Mouse (Mus musculus) lung, embryonic 14.5 days (tissue): Measurements from ENCODE around the gene Hhipl2. TPM values are rescaled to one million over a fixed set of nuclear protein-coding genes. Genes with fewer than 3 reads are reported as not detected.

Source experiments
- ATAC-seq: fragments of 200-750 bp; cut with Nextera tagmentation; 2 replicates; pipeline ENCODE4 v1.8.0; 2017; ENCODE audit warnings: mild to moderate bottlenecking, moderate TSS enrichment, moderate library complexity; ENCODE audit not compliant: insufficient read depth
- DNase-seq: peaks from one replicate; pipeline ENCODE4 v3.0.0-alpha.2; 2015
- H3K27ac ChIP-seq: fragments of 300-500 bp; sonication (generic); 2 replicates; pipeline ENCODE4 v1.5.1; 2014; ENCODE audit warnings: low read depth, mild to moderate bottlenecking, moderate library complexity
- H3K27me3 ChIP-seq: fragments of 300-500 bp; sonication (generic); 2 replicates; pipeline ENCODE4 v1.6.1; 2014; ENCODE audit warnings: low read length, control low read depth; ENCODE audit not compliant: insufficient read depth
- H3K36me3 ChIP-seq: fragments of 300-500 bp; sonication (generic); 2 replicates; pipeline ENCODE4 v1.6.1; 2014; ENCODE audit warnings: control low read depth; ENCODE audit not compliant: insufficient read depth
- H3K4me1 ChIP-seq: fragments of 300-500 bp; sonication (generic); 2 replicates; pipeline ENCODE4 v1.6.1; 2014; ENCODE audit warnings: antibody characterized with exemption, control low read depth; ENCODE audit not compliant: insufficient read depth
- H3K4me2 ChIP-seq: fragments of 300-500 bp; sonication (generic); 2 replicates; pipeline ENCODE4 v1.6.1; 2014; ENCODE audit warnings: mild to moderate bottlenecking
- H3K4me3 ChIP-seq: fragments of 300-500 bp; sonication (generic); 2 replicates; pipeline ENCODE4 v1.5.1; 2014; ENCODE audit warnings: low read depth, low read length
- H3K9ac ChIP-seq: fragments of 300-500 bp; sonication (generic); 2 replicates; pipeline ENCODE4 v1.6.1; 2014
- H3K9me3 ChIP-seq: fragments of 300-500 bp; sonication (generic); 2 replicates; pipeline ENCODE4 v1.6.1; 2016; ENCODE audit warnings: low read depth, low read length, control low read depth
- CTCF ChIP-seq: IDR thresholded peaks from 2 replicates; pipeline ENCODE4 v1.5.1; 2016; ENCODE audit warnings: antibody characterized with exemption, low read depth
- WGBS: fragments of 180-500 bp; shearing (Covaris S2); extraction: QIAGEN DNeasy Blood & Tissue Kit; methylation state at CpG from one replicate; pipeline ENCODE4 v1.1.7; 2014; 5-methylcytosine and 5-hydroxymethylcytosine counted together
- polyA plus RNA-seq: library from polyadenylated mRNA; unstranded; fragments of >200 nt; fragmentation: Nextera tagmentation; extraction: Ambion mirVana; gene quantifications from 2 replicates; pipeline ENCODE4 v1.2.1, GENCODE M21; 2014

Hhipl2 gene
- polyA plus RNA-seq, 1 experiment from 2014 or later: 0.14 TPM

DNA sequence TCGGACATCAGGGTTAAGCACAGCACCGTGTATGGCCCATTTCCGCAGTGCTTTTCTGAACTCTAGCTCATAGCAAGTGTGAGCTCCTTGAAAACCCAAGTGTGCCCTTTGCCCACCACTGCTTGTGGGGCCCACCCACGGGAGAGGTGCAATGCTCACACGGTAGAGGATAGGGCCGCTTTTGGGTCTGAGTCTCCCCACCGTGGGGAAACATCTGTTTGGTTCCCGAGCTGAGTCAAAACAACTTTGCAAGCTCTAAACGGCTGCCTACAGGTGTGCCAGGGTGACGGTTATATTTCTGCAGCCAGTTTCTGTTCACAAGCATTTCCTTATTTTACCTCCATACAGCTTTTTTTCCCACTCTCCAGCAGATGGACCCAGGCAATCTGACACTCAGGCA lies 2.3 kb downstream of the Hhipl2 start:
- Histone ChIP-seq H3K27me3 (no peaks in the 10 kb centered on the region), H3K27ac (no peak overlapping the region), H3K4me1 (no peaks in the 10 kb centered on the region), H3K36me3 (no peaks in the 10 kb centered on the region), H3K9ac (no peak overlapping the region), H3K9me3 (no peaks in the 10 kb centered on the region), H3K4me2 (no peak overlapping the region), H3K4me3 (no peak overlapping the region)
- 84% methylated on average over 10 of the region's 10 CpGs for WGBS
- ATAC-seq: no peak
- TF ChIP-seq CTCF: no peak
- DNase-seq: no peak

DNA sequence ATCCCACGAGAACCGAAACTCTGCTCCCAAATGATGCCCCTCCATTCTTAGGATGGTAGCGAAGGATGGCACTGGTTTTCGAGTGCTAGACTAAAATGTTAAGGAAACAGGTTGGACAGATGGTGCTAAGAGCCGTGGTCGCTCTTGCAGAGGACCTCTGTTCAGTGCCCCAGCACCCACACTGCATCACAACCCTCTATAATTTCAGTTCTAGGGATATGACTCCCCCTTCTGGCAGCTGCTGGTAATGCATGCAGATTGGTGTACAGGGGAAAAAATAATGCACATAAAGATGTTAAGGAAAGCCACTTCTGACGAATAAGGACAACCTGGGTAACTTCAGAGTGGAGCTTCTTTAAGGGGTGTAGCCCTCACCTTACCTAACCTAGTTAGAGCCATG lies 6.1 kb downstream of the Hhipl2 start:
- H3K9me3 ChIP-seq: no peaks in the 10 kb centered on the region
- DNase-seq: no peak
- ATAC-seq: no peak
- no peaks in the 10 kb centered on the region for H3K36me3 ChIP-seq
- H3K27ac ChIP-seq: no peak overlapping the region
- H3K4me3 ChIP-seq: no peak overlapping the region
- H3K4me2 ChIP-seq: no peak overlapping the region
- H3K4me1 ChIP-seq: no peaks in the 10 kb centered on the region
- 93% methylated on average over 7 of the region's 7 CpGs for WGBS
- no peaks in the 10 kb centered on the region for H3K27me3 ChIP-seq
- no peak overlapping the region for H3K9ac ChIP-seq
- TF ChIP-seq CTCF: peak; percentile 45

DNA sequence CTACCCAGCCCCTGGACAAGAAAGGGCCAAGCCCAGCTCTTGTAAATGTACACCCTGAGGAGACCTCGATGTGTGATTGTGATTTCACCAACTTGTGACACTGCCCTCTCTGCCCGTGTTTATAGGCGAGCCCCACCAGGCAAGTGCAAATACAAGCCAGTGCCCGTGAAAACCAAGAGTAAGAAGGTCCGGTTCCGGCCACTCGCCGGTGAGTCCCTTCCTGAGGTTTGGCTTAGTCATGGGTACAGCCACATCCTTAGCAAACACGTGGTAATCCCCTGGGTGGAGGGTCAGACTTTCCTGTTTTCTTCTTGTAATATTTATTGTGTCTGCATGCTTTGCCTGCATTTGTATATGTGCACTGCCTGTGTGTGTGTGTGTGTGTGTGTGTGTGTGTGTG lies 16.9 kb downstream of the Hhipl2 start:
- no peak overlapping the region for H3K27ac ChIP-seq
- 87% methylated on average over 9 of the region's 9 CpGs for WGBS
- DNase-seq: no peak
- H3K27me3 ChIP-seq: no peaks in the 10 kb centered on the region
- no peak overlapping the region for H3K4me3 ChIP-seq
- no peaks in the 10 kb centered on the region for H3K9me3 ChIP-seq
- H3K9ac ChIP-seq: no peak overlapping the region
- H3K4me2 ChIP-seq: no peak overlapping the region
- H3K4me1 ChIP-seq: no peaks in the 10 kb centered on the region
- TF ChIP-seq CTCF: no peak
- H3K36me3 ChIP-seq: no peaks in the 10 kb centered on the region
- no peak for ATAC-seq

DNA sequence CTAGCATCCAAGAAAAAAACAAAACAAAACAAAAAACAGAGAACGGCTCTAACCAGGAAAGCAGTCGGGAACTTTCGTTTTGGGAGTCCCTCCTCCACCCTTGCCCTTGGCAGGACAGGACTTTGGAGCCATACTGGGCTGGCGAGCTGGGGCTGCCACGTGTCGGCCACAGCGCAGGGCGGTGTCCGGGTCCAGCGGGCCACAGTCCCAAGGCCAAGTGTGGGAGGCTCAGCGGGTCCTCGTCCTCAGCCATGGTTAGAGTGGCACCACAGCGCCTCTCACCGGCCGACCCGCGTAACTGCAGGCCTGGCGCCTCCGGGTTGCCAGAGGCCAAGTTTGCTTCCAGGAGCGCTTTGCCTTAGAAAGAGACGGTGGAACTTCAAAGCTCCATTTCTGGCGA lies 21.0 kb downstream of the Hhipl2 start:
- no peak overlapping the region for H3K9ac ChIP-seq
- WGBS: 27% methylated on average over 22 of the region's 22 CpGs
- peak overlapping the region; percentile 19 for H3K4me3 ChIP-seq
- no peaks in the 10 kb centered on the region for H3K4me1 ChIP-seq
- ATAC-seq (peak; percentile 48), DNase-seq (peak; percentile 63)
- H3K27ac ChIP-seq: no peak overlapping the region
- peak overlapping the region; percentile 45 for H3K4me2 ChIP-seq
- H3K36me3 ChIP-seq: no peaks in the 10 kb centered on the region
- no peaks in the 10 kb centered on the region for H3K27me3 ChIP-seq
- H3K9me3 ChIP-seq: no peaks in the 10 kb centered on the region
- TF ChIP-seq CTCF: peak; percentile 80

DNA sequence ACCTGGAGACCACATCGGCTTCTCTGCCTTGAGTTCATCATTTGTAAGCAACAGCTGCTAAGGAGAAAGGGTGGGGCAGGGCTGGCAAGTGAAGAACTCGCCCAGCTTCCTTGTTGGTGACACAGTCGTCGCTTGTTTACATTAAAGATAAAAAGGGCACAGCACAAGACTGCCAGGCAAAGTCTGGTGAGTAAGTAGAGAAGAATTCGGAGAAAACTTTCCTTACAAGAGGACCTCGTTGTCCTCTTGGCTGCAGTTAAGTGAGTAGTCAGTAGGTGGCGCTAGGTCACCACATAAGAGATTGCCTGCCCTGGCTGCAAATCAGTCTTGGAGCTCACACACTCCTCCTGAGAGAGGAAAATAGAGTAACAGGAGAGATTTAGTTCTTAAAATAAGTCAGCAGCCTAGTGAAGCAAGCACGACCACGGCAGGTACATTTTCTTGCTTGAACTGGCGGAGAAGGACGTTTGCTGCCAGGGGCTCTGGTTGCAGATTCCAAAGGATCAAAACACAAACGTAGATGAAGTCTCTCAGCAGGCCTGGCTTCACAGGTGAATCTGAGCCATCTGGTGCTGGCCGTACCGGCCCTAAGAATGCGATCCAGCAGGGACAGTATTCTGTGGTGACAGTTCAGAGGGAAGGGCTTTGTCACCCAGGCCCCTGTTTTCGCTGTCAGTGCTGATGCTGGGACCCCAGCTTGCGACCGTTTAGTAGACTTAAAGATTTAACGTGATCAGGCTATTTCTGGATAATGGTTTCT lies 24.2 kb downstream of the Hhipl2 start:
- H3K9me3 ChIP-seq: no peaks in the 10 kb centered on the region
- H3K27ac ChIP-seq: no peak overlapping the region
- WGBS: 22% methylated on average over 19 of the region's 19 CpGs
- peak; percentile 94 for TF ChIP-seq CTCF
- no peak overlapping the region for H3K9ac ChIP-seq
- no peak overlapping the region for H3K4me3 ChIP-seq
- no peaks in the 10 kb centered on the region for H3K36me3 ChIP-seq
- H3K27me3 ChIP-seq: no peaks in the 10 kb centered on the region
- no peak overlapping the region for H3K4me2 ChIP-seq
- H3K4me1 ChIP-seq: no peaks in the 10 kb centered on the region
- peak; percentile 97 for DNase-seq
- ATAC-seq: peak; percentile 62; the same call in 1 of the 2 replicates

DNA sequence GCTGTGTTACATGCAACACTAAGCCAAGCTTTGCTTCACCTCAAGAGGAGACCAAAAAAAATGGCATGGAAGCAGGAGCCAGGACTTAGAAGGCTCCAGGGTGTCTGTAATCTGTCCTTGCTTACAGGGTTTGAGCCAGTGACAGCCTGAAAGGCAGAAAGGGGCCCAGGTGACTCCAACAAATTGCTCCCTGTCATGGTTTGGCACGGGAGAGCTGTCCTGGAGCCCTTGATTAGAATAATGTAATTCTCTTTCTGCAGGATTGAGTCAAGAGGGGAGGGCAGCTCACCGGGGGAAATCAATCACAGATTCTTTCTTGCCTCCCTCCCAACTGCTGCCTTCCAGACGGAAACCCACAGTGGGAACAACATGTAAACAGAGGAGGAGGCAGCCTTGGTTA lies 35.1 kb downstream of the Hhipl2 start:
- DNase-seq: peak; percentile 15
- no peak overlapping the region for H3K9ac ChIP-seq
- H3K4me3 ChIP-seq: no peak overlapping the region

More for the DNA sequence above, 35.1 kb downstream of the Hhipl2 start:
- Histone ChIP-seq H3K27ac (no peak overlapping the region), H3K4me1 (no peaks in the 10 kb centered on the region), H3K27me3 (no peaks in the 10 kb centered on the region), H3K9me3 (0 out of 2 replicates have a peak, but pooled peaks cover 5% of the 10 kb centered on the region), H3K4me2 (no peak overlapping the region), H3K36me3 (no peaks in the 10 kb centered on the region)
- no peak for ATAC-seq
- no peak for TF ChIP-seq CTCF
- WGBS: 20% methylated on average over 3 of the region's 3 CpGs

Other genes with a start within 250 kb of the Hhipl2 start
- 7.8 and 9.1 TPM in 2 replicates for gene Disp1, start 196.7 kb upstream of the Hhipl2 start, polyA plus RNA-seq
- gene Aida, start 121.6 kb upstream of the Hhipl2 start, polyA plus RNA-seq: 25.2 and 27.6 TPM in 2 replicates
- 42.0 and 45.3 TPM in 2 replicates for gene Brox, start 120.9 kb upstream of the Hhipl2 start, polyA plus RNA-seq
- gene Mia3, start 48.7 kb upstream of the Hhipl2 start, polyA plus RNA-seq: 105 and 108 TPM in 2 replicates
- gene Taf1a, start 29.2 kb upstream of the Hhipl2 start, polyA plus RNA-seq: 20.5 and 21.6 TPM in 2 replicates